Mouse (Mus musculus) heart, postnatal 0 days (tissue): ENCODE data around the gene Hist1h3d. TPM values are rescaled to one million over a fixed set of nuclear protein-coding genes. Genes with fewer than 3 reads are reported as not detected.

Experiments used
- ATAC-seq: fragments of 200-750 bp; cut with Nextera tagmentation; 2 replicates; pipeline ENCODE4 v1.8.0; 2017; ENCODE audit warnings: low read depth, moderate number of reproducible peaks, moderate library complexity; ENCODE audit not compliant: insufficient read depth
- DNase-seq: peaks from one replicate; pipeline ENCODE4 v3.0.0-alpha.2; 2016; ENCODE audit warnings: low spot score
- H3K27ac ChIP-seq: fragments of 300-500 bp; sonication (generic); 2 replicates; pipeline ENCODE4 v1.5.1; 2014; ENCODE audit warnings: low read depth, mild to moderate bottlenecking
- H3K27me3 ChIP-seq: fragments of 300-500 bp; sonication (generic); 2 replicates; pipeline ENCODE4 v1.6.1; 2014; ENCODE audit warnings: low read length, mixed read lengths; ENCODE audit not compliant: control insufficient read depth, insufficient read depth
- H3K36me3 ChIP-seq: fragments of 300-500 bp; sonication (generic); replicated peaks from 2 replicates; pipeline ENCODE4 v1.6.1; 2014; ENCODE audit warnings: low read length, mixed read lengths; ENCODE audit not compliant: control insufficient read depth, insufficient read depth
- H3K4me1 ChIP-seq: fragments of 300-500 bp; sonication (generic); 2 replicates; pipeline ENCODE4 v1.6.1; 2014; ENCODE audit warnings: antibody characterized with exemption; ENCODE audit not compliant: control insufficient read depth, insufficient read depth
- H3K4me2 ChIP-seq: fragments of 300-500 bp; sonication (generic); 2 replicates; pipeline ENCODE4 v1.6.1; 2014; ENCODE audit warnings: low read depth, mild to moderate bottlenecking, low read length, moderate library complexity
- H3K4me3 ChIP-seq: fragments of 300-500 bp; sonication (generic); 2 replicates; pipeline ENCODE4 v1.5.1; 2014; ENCODE audit warnings: low read depth, low read length
- H3K9ac ChIP-seq: fragments of 300-500 bp; sonication (generic); replicated peaks from 2 replicates; pipeline ENCODE4 v1.6.1; 2014; ENCODE audit warnings: low read depth, low read length, mixed read lengths
- H3K9me3 ChIP-seq: fragments of 300-500 bp; sonication (generic); replicated peaks from 2 replicates; pipeline ENCODE4 v1.6.1; 2016; ENCODE audit warnings: low read length; ENCODE audit not compliant: control insufficient read depth
- CTCF ChIP-seq: IDR thresholded peaks from 2 replicates; pipeline ENCODE4 v1.5.1; 2016; ENCODE audit warnings: antibody characterized with exemption, control low read depth, low read depth
- EP300 ChIP-seq: IDR thresholded peaks from 2 replicates; pipeline ENCODE4 v1.6.1; 2016; ENCODE audit warnings: antibody characterized with exemption, low read depth
- WGBS: fragments of 180-500 bp; shearing (Covaris S2); extraction: QIAGEN DNeasy Blood & Tissue Kit; methylation state at CpG from one replicate; pipeline ENCODE4 v1.1.7; 2014; 5-methylcytosine and 5-hydroxymethylcytosine counted together
- microRNA-seq: library from miRNA; unstranded; fragments of <30 nt; microRNA quantifications from one replicate; pipeline ENCODE4, GENCODE M21; 2016
- polyA plus RNA-seq: library from polyadenylated mRNA; unstranded; fragments of >200 nt; fragmentation: Nextera tagmentation; extraction: Ambion mirVana; gene quantifications from 2 replicates; pipeline ENCODE4 v1.2.1, GENCODE M21; 2015
- total RNA-seq: library from RNA; depleted of rRNA; stranded (reverse); fragments of >200 nt; gene quantifications from 2 replicates; pipeline ENCODE4 v1.2.3, GENCODE M21; 2014; ENCODE audit warnings: low replicate concordance; rRNA removed

The Hist1h3d gene
- total and polyA plus RNA-seq, 2 experiments from 2014 or later, result 1.2 to 116 TPM

GRCm38 (mm10) chr13:23622861-23623450 lies 47.4 kb downstream of the Hist1h3d start:
- Histone ChIP-seq H3K4me1 (peaks cover 7% of the 10 kb centered on the region; the same call in 1 of the 2 replicates), H3K9me3 (no peaks in the 10 kb centered on the region), H3K4me2 (peak overlapping the region; percentile 87), H3K27me3 (no peaks in the 10 kb centered on the region), H3K9ac (peak overlapping the region; percentile 36; the same call in 1 of the 2 replicates), H3K27ac (peak overlapping the region; percentile 93), H3K36me3 (no peaks in the 10 kb centered on the region), H3K4me3 (peak overlapping the region; percentile 59)
- DNase-seq, result peak; percentile 27
- WGBS, result 23% methylated on average over 7 of the region's 7 CpGs
- ATAC-seq, result no peak
- no peak for TF ChIP-seq CTCF
- no peak for TF ChIP-seq EP300

Small RNA genes lying within 50 kb of the gene (microRNA-seq; reads per million reads assigned to microRNA genes)
- not detected for gene Gm44297
- not detected for gene Gm44359
- not detected for gene Gm44394

Other genes with a start within 250 kb of the Hist1h3d start
Only the 30 nearest of the 35 such genes appear.
- 6.7 and 7.4 TPM in 2 replicates for gene Abt1, start 151.9 kb upstream of the Hist1h3d start, total RNA-seq
- 6.8 and 7.2 TPM in 2 replicates for gene Abt1, start 151.9 kb upstream of the Hist1h3d start, polyA plus RNA-seq
- 0.27 TPM in 1 of 2 replicates, not detected in the other for gene Btn1a1, start 109.9 kb upstream of the Hist1h3d start, total RNA-seq
- 0.14 and 0.18 TPM in 2 replicates for gene Btn1a1, start 109.9 kb upstream of the Hist1h3d start, polyA plus RNA-seq
- not detected in 2 replicates for gene Btn2a2, start 86.9 kb upstream of the Hist1h3d start, total RNA-seq
- 0.04 and 0.15 TPM in 2 replicates for gene Btn2a2, start 86.9 kb upstream of the Hist1h3d start, polyA plus RNA-seq
- gene Hist1h4h, start 44.7 kb upstream of the Hist1h3d start, total RNA-seq, result 3,824 and 4,565 TPM in 2 replicates
- 30.4 and 37.5 TPM in 2 replicates for gene Hist1h4h, start 44.7 kb upstream of the Hist1h3d start, polyA plus RNA-seq
- 369 and 922 TPM in 2 replicates for gene Hist1h2af, start 41.9 kb upstream of the Hist1h3d start, total RNA-seq
- 1.3 and 2.6 TPM in 2 replicates for gene Hist1h2af, start 41.9 kb upstream of the Hist1h3d start, polyA plus RNA-seq
- gene Hist1h3g, start 40.3 kb upstream of the Hist1h3d start, total RNA-seq, result 709 and 989 TPM in 2 replicates
- gene Hist1h3g, start 40.3 kb upstream of the Hist1h3d start, polyA plus RNA-seq, result 2.4 and 2.5 TPM in 2 replicates
- 82.5 and 133 TPM in 2 replicates for gene Hist1h2bh, start 32.4 kb upstream of the Hist1h3d start, total RNA-seq
- 0.25 and 0.31 TPM in 2 replicates for gene Hist1h2bh, start 32.4 kb upstream of the Hist1h3d start, polyA plus RNA-seq
- 441 and 779 TPM in 2 replicates for gene Hist1h3f, start 31.7 kb upstream of the Hist1h3d start, total RNA-seq
- gene Hist1h3f, start 31.7 kb upstream of the Hist1h3d start, polyA plus RNA-seq, result 0.29 and 0.45 TPM in 2 replicates
- 2,919 and 3,073 TPM in 2 replicates for gene Hist1h4f, start 24.1 kb upstream of the Hist1h3d start, total RNA-seq
- 0.65 TPM in 1 of 2 replicates, not detected in the other for gene Hist1h4f, start 24.1 kb upstream of the Hist1h3d start, polyA plus RNA-seq
- 61.7 and 66.1 TPM in 2 replicates for gene Hist1h1d, start 22.5 kb upstream of the Hist1h3d start, total RNA-seq
- gene Hist1h1d, start 22.5 kb upstream of the Hist1h3d start, polyA plus RNA-seq, result 0.16 and 0.20 TPM in 2 replicates
- gene Hist1h3e, start 13.4 kb upstream of the Hist1h3d start, total RNA-seq, result 625 and 977 TPM in 2 replicates
- gene Hist1h3e, start 13.4 kb upstream of the Hist1h3d start, polyA plus RNA-seq, result 0.70 and 0.97 TPM in 2 replicates
- 171 and 312 TPM in 2 replicates for gene Hist1h2ae, start 4.5 kb upstream of the Hist1h3d start, total RNA-seq
- 12.1 and 14.3 TPM in 2 replicates for gene Hist1h2ae, start 4.5 kb upstream of the Hist1h3d start, polyA plus RNA-seq
- 1,110 and 1,666 TPM in 2 replicates for gene Hist1h2bg, start 4.4 kb upstream of the Hist1h3d start, total RNA-seq
- gene Hist1h2bg, start 4.4 kb upstream of the Hist1h3d start, polyA plus RNA-seq, result 2.5 and 4.3 TPM in 2 replicates
- gene Hist1h2bf, start 1.6 kb upstream of the Hist1h3d start, total RNA-seq, result 603 and 951 TPM in 2 replicates
- 1.3 and 1.6 TPM in 2 replicates for gene Hist1h2bf, start 1.6 kb upstream of the Hist1h3d start, polyA plus RNA-seq
- 568 and 769 TPM in 2 replicates for gene Hist1h2ad, start 1.4 kb upstream of the Hist1h3d start, total RNA-seq
- gene Hist1h2ad, start 1.4 kb upstream of the Hist1h3d start, polyA plus RNA-seq, result 0.27 and 1.8 TPM in 2 replicates
- gene Hist1h4d, start 5.8 kb downstream of the Hist1h3d start, total RNA-seq, result 1,649 and 2,136 TPM in 2 replicates
- 18.8 and 21.2 TPM in 2 replicates for gene Hist1h4d, start 5.8 kb downstream of the Hist1h3d start, polyA plus RNA-seq
- 253 and 309 TPM in 2 replicates for gene Hist1h2be, start 45.4 kb downstream of the Hist1h3d start, total RNA-seq
- gene Hist1h2be, start 45.4 kb downstream of the Hist1h3d start, polyA plus RNA-seq, result 0.82 and 1.2 TPM in 2 replicates
- gene Hist1h1e, start 46.8 kb downstream of the Hist1h3d start, total RNA-seq, result 271 and 391 TPM in 2 replicates
- gene Hist1h1e, start 46.8 kb downstream of the Hist1h3d start, polyA plus RNA-seq, result 5.6 and 6.7 TPM in 2 replicates
- 62.8 and 88.1 TPM in 2 replicates for gene Hist1h2ac, start 108.2 kb downstream of the Hist1h3d start, total RNA-seq
- 0.45 and 0.49 TPM in 2 replicates for gene Hist1h2ac, start 108.2 kb downstream of the Hist1h3d start, polyA plus RNA-seq
- 253 and 309 TPM in 2 replicates for gene Hist1h2bc, start 108.4 kb downstream of the Hist1h3d start, total RNA-seq
- gene Hist1h2bc, start 108.4 kb downstream of the Hist1h3d start, polyA plus RNA-seq, result 94.4 and 115 TPM in 2 replicates
- gene Hist1h1t, start 120.1 kb downstream of the Hist1h3d start, total RNA-seq, result 0.23 and 2.0 TPM in 2 replicates
- not detected in 2 replicates for gene Hist1h1t, start 120.1 kb downstream of the Hist1h3d start, polyA plus RNA-seq
- gene Hist1h4c, start 122.7 kb downstream of the Hist1h3d start, total RNA-seq, result 1,145 and 1,607 TPM in 2 replicates
- 1.5 and 1.7 TPM in 2 replicates for gene Hist1h4c, start 122.7 kb downstream of the Hist1h3d start, polyA plus RNA-seq
- 21.4 and 25.9 TPM in 2 replicates for gene Hfe, start 135.1 kb downstream of the Hist1h3d start, total RNA-seq
- 18.0 and 22.3 TPM in 2 replicates for gene Hfe, start 135.1 kb downstream of the Hist1h3d start, polyA plus RNA-seq
- gene Hist1h1c, start 163.0 kb downstream of the Hist1h3d start, total RNA-seq, result 770 and 1,043 TPM in 2 replicates
- gene Hist1h1c, start 163.0 kb downstream of the Hist1h3d start, polyA plus RNA-seq, result 73.4 and 101 TPM in 2 replicates
- gene Hist1h3c, start 169.8 kb downstream of the Hist1h3d start, total RNA-seq, result 1,907 and 3,007 TPM in 2 replicates
- gene Hist1h3c, start 169.8 kb downstream of the Hist1h3d start, polyA plus RNA-seq, result 1.2 and 1.3 TPM in 2 replicates
- gene Hist1h2bb, start 171.0 kb downstream of the Hist1h3d start, total RNA-seq, result 1,542 and 1,547 TPM in 2 replicates
- gene Hist1h2bb, start 171.0 kb downstream of the Hist1h3d start, polyA plus RNA-seq, result 0.59 and 0.78 TPM in 2 replicates
- 667 and 733 TPM in 2 replicates for gene Hist1h2ab, start 175.4 kb downstream of the Hist1h3d start, total RNA-seq
- gene Hist1h2ab, start 175.4 kb downstream of the Hist1h3d start, polyA plus RNA-seq, result 5.6 and 7.6 TPM in 2 replicates
- gene Hist1h3b, start 176.5 kb downstream of the Hist1h3d start, total RNA-seq, result 800 and 1,239 TPM in 2 replicates
- gene Hist1h3b, start 176.5 kb downstream of the Hist1h3d start, polyA plus RNA-seq, result 3.2 and 3.3 TPM in 2 replicates
- 252 and 267 TPM in 2 replicates for gene Hist1h4b, start 181.2 kb downstream of the Hist1h3d start, total RNA-seq
- 0.46 and 0.60 TPM in 2 replicates for gene Hist1h4b, start 181.2 kb downstream of the Hist1h3d start, polyA plus RNA-seq
- gene Hist1h4a, start 185.5 kb downstream of the Hist1h3d start, total RNA-seq, result 794 and 986 TPM in 2 replicates
- 0.49 and 0.82 TPM in 2 replicates for gene Hist1h4a, start 185.5 kb downstream of the Hist1h3d start, polyA plus RNA-seq